Mouse (Mus musculus): Measurements from ENCODE around the gene Smarcc1. TPM values are rescaled to one million over a fixed set of nuclear protein-coding genes. Genes with fewer than 3 reads are reported as not detected.
A peak's percentile ranks its signal among the peaks of the same experiment; 100 is the strongest.
"Not testable (repeated sequence)": the region's sequence is repeated elsewhere in the genome, so short reads cannot be mapped to it uniquely, and the experiment has no call there.

The Smarcc1 gene
- polyA plus RNA-seq, 1 experiment from 2014 or later, result 181 TPM

- Histone ChIP-seq H3K9ac (no peak overlapping the region), H3K27me3 (no peaks in the 10 kb centered on the region), H3K36me3 (ENCODE audit: poor library complexity, severe bottlenecking) (peaks cover 47% of the 10 kb centered on the region), H3K4me3 (peak overlapping the region; percentile 95), H3K4me1 (peaks cover 44% of the 10 kb centered on the region), H3K9me3 (replicated peaks) (no peaks in the 10 kb centered on the region), H3K27ac (no peak overlapping the region), H3K4me2 (peak overlapping the region; percentile 67)
- no peak for ATAC-seq
- WGBS, result 77% methylated on average over 5 of the region's 5 CpGs
Observed at GRCm38 (mm10) chr9:110134176-110134575, 16.7 kb downstream of the Smarcc1 start.

- Histone ChIP-seq H3K36me3 (ENCODE audit: poor library complexity, severe bottlenecking) (peaks cover 85% of the 10 kb centered on the region), H3K9me3 (replicated peaks) (no peaks in the 10 kb centered on the region), H3K4me2 (no peak overlapping the region), H3K27me3 (no peaks in the 10 kb centered on the region), H3K4me1 (peaks cover 22% of the 10 kb centered on the region), H3K9ac (no peak overlapping the region), H3K4me3 (no peak overlapping the region), H3K27ac (no peak overlapping the region)
- WGBS, result 89% methylated on average over 4 of the region's 4 CpGs
- ATAC-seq, result no peak
Observed at GRCm38 (mm10) chr9:110139119-110139518, 21.6 kb downstream of the Smarcc1 start.

- Histone ChIP-seq H3K9ac (no peak overlapping the region), H3K36me3 (ENCODE audit: poor library complexity, severe bottlenecking) (peaks cover 82% of the 10 kb centered on the region), H3K4me2 (no peak overlapping the region), H3K27me3 (no peaks in the 10 kb centered on the region), H3K9me3 (replicated peaks) (no peaks in the 10 kb centered on the region), H3K27ac (no peak overlapping the region), H3K4me1 (no peaks in the 10 kb centered on the region), H3K4me3 (no peak overlapping the region)
- WGBS, result 96% methylated on average over 1 of the region's 1 CpGs
- ATAC-seq, result no peak
Observed at GRCm38 (mm10) chr9:110142097-110142496, 24.6 kb downstream of the Smarcc1 start.

- H3K36me3 ChIP-seq (ENCODE audit: poor library complexity, severe bottlenecking), result peaks cover 82% of the 10 kb centered on the region
- H3K9me3 ChIP-seq (replicated peaks), result no peaks in the 10 kb centered on the region
- WGBS, result 91% methylated on average over 2 of the region's 2 CpGs
- H3K27me3 ChIP-seq, result no peaks in the 10 kb centered on the region
- no peaks in the 10 kb centered on the region for H3K4me1 ChIP-seq
- no peak overlapping the region for H3K4me2 ChIP-seq
- no peak overlapping the region for H3K27ac ChIP-seq
- H3K4me3 ChIP-seq, result no peak overlapping the region
- no peak overlapping the region for H3K9ac ChIP-seq
- ATAC-seq, result no peak
Observed at GRCm38 (mm10) chr9:110148598-110148997, 31.1 kb downstream of the Smarcc1 start.

- peaks cover 78% of the 10 kb centered on the region for H3K36me3 ChIP-seq (ENCODE audit: poor library complexity, severe bottlenecking)
- H3K4me1 ChIP-seq, result no peaks in the 10 kb centered on the region
- H3K27me3 ChIP-seq, result no peaks in the 10 kb centered on the region
- H3K27ac ChIP-seq, result no peak overlapping the region
- ATAC-seq, result no peak
- H3K9me3 ChIP-seq (replicated peaks), result no peaks in the 10 kb centered on the region
- WGBS, result 91% methylated on average over 1 of the region's 1 CpGs
- no peak overlapping the region for H3K4me3 ChIP-seq
- H3K9ac ChIP-seq, result no peak overlapping the region
- no peak overlapping the region for H3K4me2 ChIP-seq
Observed at GRCm38 (mm10) chr9:110159036-110159435, 41.5 kb downstream of the Smarcc1 start.

- not testable (repeated sequence) for H3K27me3 ChIP-seq; H3K9me3 ChIP-seq (replicated peaks); H3K9ac ChIP-seq; ATAC-seq; H3K27ac ChIP-seq; H3K4me1 ChIP-seq; H3K4me3 ChIP-seq; H3K4me2 ChIP-seq
- H3K36me3 ChIP-seq (ENCODE audit: poor library complexity, severe bottlenecking), result peaks cover 79% of the 10 kb centered on the region
- 98% methylated on average over 2 of the region's 2 CpGs for WGBS
Observed at GRCm38 (mm10) chr9:110160486-110160885, 43.0 kb downstream of the Smarcc1 start.

- peaks cover 79% of the 10 kb centered on the region for H3K36me3 ChIP-seq (ENCODE audit: poor library complexity, severe bottlenecking)
- no peak overlapping the region for H3K27ac ChIP-seq
- WGBS, result 93% methylated on average over 5 of the region's 5 CpGs
- H3K27me3 ChIP-seq, result no peaks in the 10 kb centered on the region
- H3K9ac ChIP-seq, result no peak overlapping the region
- H3K4me3 ChIP-seq, result no peak overlapping the region
- no peak overlapping the region for H3K4me2 ChIP-seq
- H3K9me3 ChIP-seq (replicated peaks), result no peaks in the 10 kb centered on the region
- ATAC-seq, result no peak
- H3K4me1 ChIP-seq, result no peaks in the 10 kb centered on the region
Observed at GRCm38 (mm10) chr9:110162441-110162840, 44.9 kb downstream of the Smarcc1 start.

- peaks cover 79% of the 10 kb centered on the region for H3K36me3 ChIP-seq (ENCODE audit: poor library complexity, severe bottlenecking)
- no peak for ATAC-seq
- WGBS, result 99% methylated on average over 2 of the region's 2 CpGs
Observed at GRCm38 (mm10) chr9:110163071-110163470, 45.6 kb downstream of the Smarcc1 start.

GRCm38 (mm10) chr9:110170858-110171257 lies 53.4 kb downstream of the Smarcc1 start:
- ATAC-seq, result no peak
- WGBS, result 93% methylated on average over 5 of the region's 5 CpGs
- H3K36me3 ChIP-seq (ENCODE audit: poor library complexity, severe bottlenecking), result peaks cover 83% of the 10 kb centered on the region

More at GRCm38 (mm10) chr9:110163071-110163470, 45.6 kb downstream of the Smarcc1 start:
- Histone ChIP-seq H3K4me2 (no peak overlapping the region), H3K27ac (no peak overlapping the region), H3K9me3 (replicated peaks) (no peaks in the 10 kb centered on the region), H3K27me3 (no peaks in the 10 kb centered on the region), H3K9ac (no peak overlapping the region), H3K4me1 (no peaks in the 10 kb centered on the region), H3K4me3 (no peak overlapping the region)

GRCm38 (mm10) chr9:110199870-110200269 lies 82.4 kb downstream of the Smarcc1 start:
- Histone ChIP-seq H3K27ac (no peak overlapping the region), H3K4me2 (no peak overlapping the region), H3K4me3 (no peak overlapping the region), H3K27me3 (no peaks in the 10 kb centered on the region), H3K9ac (no peak overlapping the region), H3K4me1 (peaks cover 3% of the 10 kb centered on the region), H3K36me3 (ENCODE audit: poor library complexity, severe bottlenecking) (peaks cover 84% of the 10 kb centered on the region), H3K9me3 (replicated peaks) (no peaks in the 10 kb centered on the region)
- 91% methylated on average over 2 of the region's 2 CpGs for WGBS
- no peak for ATAC-seq

More at GRCm38 (mm10) chr9:110170858-110171257, 53.4 kb downstream of the Smarcc1 start:
- H3K4me2 ChIP-seq, result no peak overlapping the region
- no peaks in the 10 kb centered on the region for H3K4me1 ChIP-seq
- no peak overlapping the region for H3K27ac ChIP-seq
- no peaks in the 10 kb centered on the region for H3K9me3 ChIP-seq (replicated peaks)
- H3K27me3 ChIP-seq, result no peaks in the 10 kb centered on the region
- H3K9ac ChIP-seq, result no peak overlapping the region
- no peak overlapping the region for H3K4me3 ChIP-seq

GRCm38 (mm10) chr9:110205526-110206404 lies 88.3 kb downstream of the Smarcc1 start:
- peak; percentile 94 for ATAC-seq
- whole genome bisulfite sequencing, result 8% methylated on average over 15 of the region's 15 CpGs
- Histone ChIP-seq H3K4me1 (peaks cover 40% of the 10 kb centered on the region), H3K4me2 (peak overlapping the region; percentile 29), H3K27ac (peak overlapping the region; percentile 96), H3K36me3 (ENCODE audit: poor library complexity, severe bottlenecking) (peaks cover 76% of the 10 kb centered on the region), H3K9ac (peak overlapping the region; percentile 10), H3K4me3 (no peak overlapping the region), H3K27me3 (no peaks in the 10 kb centered on the region), H3K9me3 (replicated peaks) (no peaks in the 10 kb centered on the region)

GRCm38 (mm10) chr9:110206437-110206836 lies 88.9 kb downstream of the Smarcc1 start:
- H3K4me1 ChIP-seq, result peaks cover 40% of the 10 kb centered on the region
- 35% methylated on average over 2 of the region's 2 CpGs for WGBS
- H3K36me3 ChIP-seq (ENCODE audit: poor library complexity, severe bottlenecking), result peaks cover 75% of the 10 kb centered on the region
- H3K27ac ChIP-seq, result peak overlapping the region; percentile 96
- ATAC-seq, result no peak
- no peaks in the 10 kb centered on the region for H3K27me3 ChIP-seq
- no peak overlapping the region for H3K4me2 ChIP-seq
- no peak overlapping the region for H3K4me3 ChIP-seq
- H3K9ac ChIP-seq, result no peak overlapping the region
- H3K9me3 ChIP-seq (replicated peaks), result no peaks in the 10 kb centered on the region

Measured in forebrain, embryonic 13.5 days (tissue).